Mouse (Mus musculus) erythroblast, embryonic 14.5 days (primary cell): ENCODE results near the gene Klk1b24.
"Not testable (repeated sequence)": the region's sequence is repeated elsewhere in the genome, so short reads cannot be mapped to it uniquely, and the experiment has no call there.

Experiments
- GATA1 ChIP-seq: IDR thresholded peaks from 2 replicates; pipeline ENCODE4 v1.6.1; 2012; ENCODE audit warnings: low read length, inconsistent platforms, mixed read lengths
- TAL1 ChIP-seq: IDR thresholded peaks from 3 replicates; pipeline ENCODE4 v1.6.1; 2012; ENCODE audit warnings: low read length, inconsistent platforms, mixed read lengths

- TF ChIP-seq GATA1, TAL1: not testable (repeated sequence)
These were observed 19.1 kb downstream of the Klk1b24 start, which contains the start of gene Klk1b4 for GRCm38 (mm10) chr7:44207135-44207534.
